Mouse (Mus musculus): ENCODE results near the gene Mctp1.

Mctp1 gene

DNA sequence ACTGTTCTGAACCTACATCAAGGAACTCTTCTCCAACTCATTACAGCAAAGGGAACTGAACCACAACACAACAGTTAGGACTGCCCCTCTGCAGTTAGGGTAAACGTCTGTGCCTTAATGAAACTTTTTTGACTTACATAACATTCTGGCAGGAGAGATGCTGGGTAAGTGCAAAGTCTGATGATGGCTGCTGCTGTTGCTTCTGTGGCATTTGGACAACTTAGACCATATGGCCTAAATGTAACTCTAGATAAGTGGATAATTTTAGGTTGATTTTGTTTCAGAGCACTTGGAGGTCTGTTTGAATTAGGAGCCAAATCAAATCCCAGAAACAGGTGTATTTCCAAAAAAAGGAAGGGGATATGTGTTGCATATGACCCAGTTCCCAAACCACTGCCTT, 470.0 kb downstream of the Mctp1 start:
- no peaks in the 10 kb centered on the region for H3K27me3 ChIP-seq (ENCODE audit: control insufficient read depth, insufficient read depth, low read length, poor library complexity, severe bottlenecking)
- no peaks in the 10 kb centered on the region for H3K36me3 ChIP-seq (ENCODE audit: control insufficient read depth, insufficient read depth, low read length, poor library complexity, severe bottlenecking)

DNA sequence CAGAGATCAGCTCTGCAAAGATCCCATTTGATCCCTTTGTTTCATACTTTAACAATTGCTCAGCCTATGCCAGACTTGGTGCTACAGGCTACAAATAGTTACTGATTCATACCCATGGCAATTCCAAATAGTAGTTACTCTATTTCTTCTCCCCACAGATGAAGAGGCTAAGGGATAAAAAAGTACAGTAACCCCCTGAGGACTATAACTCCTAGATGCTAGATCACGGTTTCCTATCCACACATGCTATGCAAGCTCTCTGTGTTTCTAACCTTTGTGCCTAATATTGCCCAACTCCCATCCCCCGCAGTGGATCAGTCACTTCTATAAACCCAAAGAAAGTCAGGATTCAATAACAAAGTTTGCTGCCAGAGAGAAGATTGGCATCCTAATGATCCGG, 470.7 kb downstream of the Mctp1 start:
- H3K36me3 ChIP-seq (ENCODE audit: control insufficient read depth, insufficient read depth, low read length, poor library complexity, severe bottlenecking) = no peaks in the 10 kb centered on the region
- no peak for DNase-seq (ENCODE audit: low read depth, low spot score)
- no peaks in the 10 kb centered on the region for H3K27me3 ChIP-seq (ENCODE audit: control insufficient read depth, insufficient read depth, low read length, poor library complexity, severe bottlenecking)

More for the DNA sequence above, 470.0 kb downstream of the Mctp1 start:
- DNase-seq (ENCODE audit: low read depth, low spot score) = no peak

DNA sequence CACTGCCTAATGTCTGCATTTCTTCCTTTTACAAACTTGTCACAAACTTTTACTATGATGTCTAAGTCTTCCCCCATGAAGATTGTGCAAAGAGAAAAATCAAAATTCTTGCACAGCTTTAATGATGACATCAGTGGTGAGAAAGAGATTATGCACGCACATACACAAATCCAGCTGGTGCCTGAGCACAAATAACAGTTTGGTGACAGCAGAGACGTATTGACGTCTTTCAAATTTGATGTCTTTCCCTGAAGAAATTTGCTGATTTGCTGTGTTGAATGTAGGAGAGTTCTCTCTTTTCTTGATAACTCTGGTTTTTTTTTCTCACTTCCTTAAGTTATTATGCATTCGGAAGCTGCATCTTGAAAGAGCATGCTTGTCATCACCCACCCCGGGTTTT, 472.7 kb downstream of the Mctp1 start:
- Histone ChIP-seq H3K27me3 (ENCODE audit: control insufficient read depth, insufficient read depth, low read length, poor library complexity, severe bottlenecking) (no peaks in the 10 kb centered on the region), H3K36me3 (ENCODE audit: control insufficient read depth, insufficient read depth, low read length, poor library complexity, severe bottlenecking) (no peaks in the 10 kb centered on the region)
- DNase-seq (ENCODE audit: low read depth, low spot score) = no peak

DNA sequence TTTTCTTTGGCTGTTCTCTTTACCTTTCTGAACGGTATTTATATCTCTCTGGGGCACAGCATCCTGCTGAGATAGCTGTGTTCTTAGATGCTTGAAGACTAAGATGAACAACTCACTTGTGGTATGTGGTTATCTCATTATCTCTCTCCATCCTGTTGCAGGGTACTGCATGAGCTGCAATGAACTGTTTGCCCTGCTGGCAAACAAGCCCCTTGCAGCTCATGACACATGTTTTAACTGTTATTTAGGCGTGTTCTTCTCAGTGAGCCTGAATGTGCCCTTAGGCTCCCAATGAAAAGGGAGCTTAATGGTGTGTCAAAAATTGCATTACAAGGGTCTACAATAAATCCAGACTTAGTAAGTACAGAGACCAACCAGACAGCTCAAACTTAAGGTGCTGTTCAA, 473.7 kb downstream of the Mctp1 start:
- Histone ChIP-seq H3K36me3 (ENCODE audit: control insufficient read depth, insufficient read depth, low read length, poor library complexity, severe bottlenecking) (no peaks in the 10 kb centered on the region), H3K27me3 (ENCODE audit: control insufficient read depth, insufficient read depth, low read length, poor library complexity, severe bottlenecking) (no peaks in the 10 kb centered on the region)
- DNase-seq (ENCODE audit: low read depth, low spot score) = no peak

DNA sequence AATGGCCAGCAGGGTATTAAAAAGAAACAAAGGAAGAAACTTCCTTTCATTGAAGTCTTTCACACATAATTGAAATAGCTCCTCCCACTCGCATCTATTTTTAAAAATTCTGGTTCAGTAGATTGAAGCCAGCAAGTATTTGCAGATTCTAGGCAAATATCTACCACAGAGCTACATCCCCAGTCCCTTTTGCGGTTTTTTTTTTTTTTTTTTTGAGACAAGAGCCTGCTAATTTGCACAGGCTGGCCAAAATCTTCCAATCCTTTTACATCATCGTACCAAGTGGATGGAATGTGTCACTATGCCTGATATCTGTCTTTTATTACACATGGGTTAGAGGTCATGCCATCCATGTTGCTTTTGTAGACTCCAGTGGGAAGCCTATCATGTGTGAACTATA, 486.0 kb downstream of the Mctp1 start:
- no peak for DNase-seq (ENCODE audit: low read depth, low spot score)
- Histone ChIP-seq H3K36me3 (ENCODE audit: control insufficient read depth, insufficient read depth, low read length, poor library complexity, severe bottlenecking) (no peaks in the 10 kb centered on the region), H3K27me3 (ENCODE audit: control insufficient read depth, insufficient read depth, low read length, poor library complexity, severe bottlenecking) (no peaks in the 10 kb centered on the region)

DNA sequence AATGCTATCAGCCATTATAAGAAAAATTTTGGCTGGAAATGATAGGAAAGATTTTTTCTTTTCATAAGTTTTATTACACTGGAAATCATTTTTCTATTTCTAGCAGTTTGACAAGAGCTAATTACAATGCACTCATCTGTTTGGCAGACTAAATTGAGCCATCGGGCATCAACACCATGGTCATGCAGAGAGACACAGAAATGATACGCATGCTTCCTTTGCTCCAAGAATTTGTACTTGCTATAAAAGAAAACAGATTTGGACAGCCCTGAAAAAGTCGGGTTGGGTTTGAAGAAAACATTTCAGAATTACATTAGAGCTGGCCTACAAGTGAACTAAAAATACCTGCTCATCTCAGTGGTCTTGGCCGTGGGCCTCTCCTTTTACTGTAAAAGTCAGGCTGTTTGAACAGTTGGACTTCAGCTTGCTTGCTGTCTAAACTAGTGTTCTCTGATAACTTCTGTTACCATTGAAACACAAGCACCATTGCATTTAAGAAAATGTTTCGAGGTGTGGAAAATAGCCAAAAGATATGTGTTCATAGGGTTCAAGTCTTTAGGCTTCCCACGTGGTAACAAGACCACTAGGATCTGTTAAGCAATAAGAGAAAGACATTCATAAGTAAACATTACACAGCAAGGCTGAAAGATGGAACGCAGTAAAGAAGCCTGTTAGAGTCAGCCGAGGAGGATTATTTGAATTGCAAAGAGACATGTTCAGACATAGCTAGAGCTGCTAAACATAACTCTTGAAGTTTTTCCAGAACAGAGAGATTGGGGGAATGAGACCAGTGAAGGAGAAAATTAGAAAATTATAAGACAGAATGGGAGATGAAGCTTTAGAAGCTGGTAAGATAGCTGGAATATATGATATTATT, 493.8 kb downstream of the Mctp1 start:
- H3K36me3 ChIP-seq (ENCODE audit: control insufficient read depth, insufficient read depth, low read length, poor library complexity, severe bottlenecking) = no peaks in the 10 kb centered on the region
- no peaks in the 10 kb centered on the region for H3K27me3 ChIP-seq (ENCODE audit: control insufficient read depth, insufficient read depth, low read length, poor library complexity, severe bottlenecking)
- no peak for DNase-seq (ENCODE audit: low read depth, low spot score)

DNA sequence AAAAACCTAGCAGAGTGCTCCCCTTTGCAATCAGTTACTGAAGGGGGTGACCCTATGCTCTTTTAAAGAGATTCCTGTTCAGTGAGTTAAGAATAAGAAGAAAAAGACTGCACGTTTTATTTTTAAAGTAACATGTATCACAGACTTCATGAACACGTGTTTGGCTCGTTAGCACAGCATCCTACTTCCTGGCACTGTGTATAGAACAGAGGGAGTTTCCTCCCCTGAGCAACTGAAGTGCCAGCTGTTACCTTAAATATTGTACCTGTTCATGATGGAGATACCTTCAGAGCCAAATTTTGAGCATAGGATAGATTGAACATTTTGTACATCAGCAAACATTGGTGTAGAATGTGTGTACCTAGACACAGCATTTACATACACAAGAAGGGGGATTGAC, 494.7 kb downstream of the Mctp1 start:
- H3K27me3 ChIP-seq (ENCODE audit: control insufficient read depth, insufficient read depth, low read length, poor library complexity, severe bottlenecking) = no peaks in the 10 kb centered on the region
- H3K36me3 ChIP-seq (ENCODE audit: control insufficient read depth, insufficient read depth, low read length, poor library complexity, severe bottlenecking) = no peaks in the 10 kb centered on the region
- no peak for DNase-seq (ENCODE audit: low read depth, low spot score)

DNA sequence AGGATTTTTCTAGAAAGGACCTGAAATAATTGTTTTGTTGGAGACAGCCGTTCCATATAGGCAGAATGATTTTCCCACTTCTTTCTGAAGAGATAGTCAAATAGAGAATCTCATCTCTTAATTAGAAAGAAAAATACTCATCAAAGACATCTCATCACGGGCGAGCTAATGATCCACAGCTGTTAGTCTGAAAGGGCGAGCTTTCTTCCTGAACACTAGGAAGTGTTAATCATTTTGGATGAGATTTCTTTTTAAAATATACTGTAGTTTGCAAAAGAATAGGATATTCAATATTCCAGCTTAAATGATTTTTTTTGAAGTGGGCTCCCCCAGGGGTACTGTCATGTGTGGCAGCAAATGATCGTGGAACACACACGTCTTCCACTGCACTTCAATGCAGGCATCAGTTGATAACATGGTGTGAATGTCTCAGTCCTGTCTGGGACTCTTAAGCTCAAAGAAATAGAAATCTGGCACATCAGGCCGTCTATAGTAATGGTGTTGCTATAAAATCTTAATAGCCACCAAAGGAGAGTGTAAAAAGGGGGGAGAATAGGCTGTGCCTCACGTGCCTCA, 500.3 kb downstream of the Mctp1 start:
- DNase-seq (ENCODE audit: low read depth, low spot score) = no peak
- H3K27me3 ChIP-seq (ENCODE audit: control insufficient read depth, insufficient read depth, low read length, poor library complexity, severe bottlenecking) = no peaks in the 10 kb centered on the region
- no peaks in the 10 kb centered on the region for H3K36me3 ChIP-seq (ENCODE audit: control insufficient read depth, insufficient read depth, low read length, poor library complexity, severe bottlenecking)

DNA sequence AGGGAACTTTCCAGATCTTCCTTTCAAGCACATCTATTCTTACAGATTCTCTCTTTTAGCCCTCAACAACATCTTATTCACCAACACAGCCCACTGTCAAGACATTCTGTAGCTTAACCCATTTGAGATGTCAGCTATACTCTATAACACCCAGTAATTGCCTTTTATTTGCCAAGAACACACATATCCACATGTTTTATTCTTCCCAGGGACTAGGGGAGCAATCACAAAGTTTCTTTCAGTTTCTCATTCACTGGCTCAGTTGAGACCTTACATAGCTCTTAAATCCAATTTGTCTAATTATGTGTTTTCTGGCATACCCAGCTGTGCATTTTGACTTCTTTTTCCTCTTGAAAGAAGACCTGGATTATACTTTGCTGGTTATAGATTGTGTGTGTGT, 508.7 kb downstream of the Mctp1 start:
- Histone ChIP-seq H3K27me3 (ENCODE audit: control insufficient read depth, insufficient read depth, low read length, poor library complexity, severe bottlenecking) (no peaks in the 10 kb centered on the region), H3K36me3 (ENCODE audit: control insufficient read depth, insufficient read depth, low read length, poor library complexity, severe bottlenecking) (no peaks in the 10 kb centered on the region)
- no peak for DNase-seq (ENCODE audit: low read depth, low spot score)

DNA sequence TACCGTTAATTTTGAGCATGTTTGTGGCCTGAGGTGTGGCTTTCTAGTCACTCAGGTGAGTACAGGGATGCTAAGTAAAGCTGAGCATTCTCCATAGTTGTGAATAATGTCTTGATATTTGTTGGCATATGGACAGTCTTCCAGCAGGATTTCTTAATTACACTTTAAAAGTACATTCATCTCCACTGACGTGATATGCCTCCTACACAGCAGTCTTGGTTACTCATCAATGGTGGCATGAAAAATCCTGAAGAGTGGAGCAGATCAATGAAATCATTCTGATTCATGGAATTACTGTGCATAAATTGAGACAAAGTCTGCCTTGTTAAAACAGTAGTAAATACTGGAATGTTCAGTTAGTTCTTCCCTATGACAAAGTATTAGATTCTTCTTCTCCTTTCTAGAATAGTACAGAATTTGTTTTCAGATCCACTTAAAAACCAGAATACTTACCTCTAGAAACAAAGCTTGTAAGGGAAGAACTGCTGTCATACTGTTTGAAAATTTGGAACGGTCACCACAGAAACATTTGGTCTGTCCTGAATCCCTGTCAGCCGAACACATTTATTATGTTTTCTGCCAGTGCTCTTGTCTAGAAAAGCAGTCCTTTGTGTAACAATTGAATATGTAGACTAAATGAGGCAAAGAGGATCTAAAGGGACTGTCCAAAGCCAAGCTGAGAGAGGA, 511.6 kb downstream of the Mctp1 start:
- DNase-seq (ENCODE audit: low read depth, low spot score) = no peak
- no peaks in the 10 kb centered on the region for H3K27me3 ChIP-seq (ENCODE audit: control insufficient read depth, insufficient read depth, low read length, poor library complexity, severe bottlenecking)
- no peaks in the 10 kb centered on the region for H3K36me3 ChIP-seq (ENCODE audit: control insufficient read depth, insufficient read depth, low read length, poor library complexity, severe bottlenecking)

DNA sequence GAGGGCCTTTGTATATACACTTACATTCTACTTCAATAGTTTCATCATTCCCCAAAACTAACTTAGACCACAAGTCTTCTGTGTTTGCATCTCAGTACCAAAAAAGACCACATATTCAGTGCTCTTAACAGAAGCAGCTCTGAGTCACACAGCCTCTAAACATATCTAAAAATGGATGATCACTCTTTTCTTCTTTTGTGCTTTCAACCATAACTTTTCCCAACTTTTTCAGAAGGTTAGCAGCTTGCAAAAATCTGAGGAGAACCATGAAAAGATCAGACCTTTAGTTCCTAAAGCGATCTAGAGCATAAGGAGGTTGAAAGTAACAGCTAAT, 512.1 kb downstream of the Mctp1 start:
- Histone ChIP-seq H3K27me3 (ENCODE audit: control insufficient read depth, insufficient read depth, low read length, poor library complexity, severe bottlenecking) (no peaks in the 10 kb centered on the region), H3K36me3 (ENCODE audit: control insufficient read depth, insufficient read depth, low read length, poor library complexity, severe bottlenecking) (no peaks in the 10 kb centered on the region)
- no peak for DNase-seq (ENCODE audit: low read depth, low spot score)

DNA sequence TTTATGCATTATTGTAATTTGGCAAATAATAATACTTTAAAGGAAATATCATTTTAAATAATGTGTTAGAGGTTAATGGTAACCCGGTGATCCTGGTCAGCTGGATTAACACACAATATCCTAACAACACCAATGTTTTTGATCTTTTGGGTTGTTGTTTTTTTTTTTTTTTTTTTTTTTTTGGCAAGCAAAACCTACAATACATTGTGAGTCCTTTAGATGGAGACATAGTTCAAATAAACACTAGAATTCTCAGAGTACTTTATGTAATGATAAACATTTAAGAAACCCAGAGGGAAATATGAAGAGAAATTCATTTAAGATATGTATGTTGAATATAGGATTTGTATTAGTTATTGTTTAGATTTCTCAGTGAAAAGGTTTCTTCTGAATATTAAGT, 534.0 kb downstream of the Mctp1 start:
- Histone ChIP-seq H3K27me3 (ENCODE audit: control insufficient read depth, insufficient read depth, low read length, poor library complexity, severe bottlenecking) (no peaks in the 10 kb centered on the region), H3K36me3 (ENCODE audit: control insufficient read depth, insufficient read depth, low read length, poor library complexity, severe bottlenecking) (no peaks in the 10 kb centered on the region)
- DNase-seq (ENCODE audit: low read depth, low spot score) = no peak

DNA sequence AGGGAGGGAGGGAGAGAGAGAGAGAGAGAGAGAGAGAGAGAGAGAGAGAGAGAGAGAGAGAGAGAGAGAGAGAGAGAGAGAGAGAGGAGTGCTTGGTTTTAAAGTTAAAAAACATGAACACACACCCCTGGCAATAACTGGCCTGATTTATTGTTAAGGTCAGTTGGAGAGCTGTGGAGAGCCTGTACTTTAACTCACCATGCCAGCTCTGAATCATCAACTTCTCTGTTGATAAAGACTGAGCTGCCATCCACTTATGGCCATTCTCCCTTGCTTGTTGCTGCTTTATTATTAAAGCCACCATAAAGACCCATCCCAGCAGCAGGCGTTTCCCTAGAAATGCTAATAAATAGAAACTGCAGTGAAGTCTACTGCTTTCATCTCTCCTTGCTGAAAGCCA, 542.5 kb downstream of the Mctp1 start:
- no peak for DNase-seq (ENCODE audit: low read depth, low spot score)
- H3K27me3 ChIP-seq (ENCODE audit: control insufficient read depth, insufficient read depth, low read length, poor library complexity, severe bottlenecking) = no peaks in the 10 kb centered on the region
- H3K36me3 ChIP-seq (ENCODE audit: control insufficient read depth, insufficient read depth, low read length, poor library complexity, severe bottlenecking) = no peaks in the 10 kb centered on the region

DNA sequence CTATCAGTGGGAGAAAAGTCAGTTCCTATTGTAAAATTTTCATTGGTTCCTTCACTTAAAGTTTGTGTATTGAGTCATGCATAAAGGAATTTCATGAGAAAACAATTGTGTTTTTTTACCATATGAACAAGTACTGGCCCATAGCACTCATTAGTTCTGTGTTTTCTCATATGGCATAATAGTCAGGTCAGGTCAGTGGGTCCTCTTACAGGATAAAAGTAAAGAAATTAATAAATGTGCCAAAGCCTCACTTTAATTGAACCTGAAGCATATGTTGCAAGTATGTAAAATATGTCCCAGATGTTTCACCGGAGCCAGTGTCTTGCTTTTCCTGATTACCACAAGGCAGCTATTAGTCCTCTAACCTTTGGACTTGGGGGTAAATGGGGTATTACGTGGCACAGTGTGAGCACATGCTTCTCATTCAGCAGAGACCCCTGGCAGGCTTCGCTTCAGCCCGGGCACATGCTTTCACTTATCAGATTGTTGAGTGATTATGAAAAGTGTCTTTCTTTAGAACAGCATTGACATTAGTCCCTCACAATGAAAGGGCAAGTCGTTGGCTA, 543.6 kb downstream of the Mctp1 start:
- DNase-seq (ENCODE audit: low read depth, low spot score) = no peak
- Histone ChIP-seq H3K27me3 (ENCODE audit: control insufficient read depth, insufficient read depth, low read length, poor library complexity, severe bottlenecking) (no peaks in the 10 kb centered on the region), H3K36me3 (ENCODE audit: control insufficient read depth, insufficient read depth, low read length, poor library complexity, severe bottlenecking) (no peaks in the 10 kb centered on the region)

DNA sequence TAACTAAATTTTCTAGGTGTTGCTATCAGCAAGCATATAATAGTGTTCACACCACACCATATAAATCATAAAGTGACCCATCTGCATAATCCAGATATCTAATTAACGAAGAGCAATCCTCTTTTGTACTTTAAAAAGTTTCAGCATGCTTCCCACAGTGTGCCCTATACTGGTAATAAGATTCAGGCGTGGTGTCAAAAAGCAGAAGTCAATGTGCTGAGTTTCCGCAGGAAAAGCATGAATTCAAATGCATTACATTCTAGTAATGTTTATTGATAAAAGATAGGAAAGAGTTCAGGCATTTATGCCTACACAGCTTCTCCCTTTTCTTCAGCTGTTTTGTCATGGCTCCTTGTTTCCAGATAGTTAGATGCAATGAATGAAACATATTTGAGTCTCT, 544.8 kb downstream of the Mctp1 start:
- H3K36me3 ChIP-seq (ENCODE audit: control insufficient read depth, insufficient read depth, low read length, poor library complexity, severe bottlenecking) = no peaks in the 10 kb centered on the region
- H3K27me3 ChIP-seq (ENCODE audit: control insufficient read depth, insufficient read depth, low read length, poor library complexity, severe bottlenecking) = no peaks in the 10 kb centered on the region
- DNase-seq (ENCODE audit: low read depth, low spot score) = no peak

Measured in splenic B cell, adult 2 months (primary cell).